Mouse (Mus musculus) bone marrow macrophage, adult 2 months (primary cell): ENCODE data around the gene Myoz1. TPM values are rescaled to one million over a fixed set of nuclear protein-coding genes. Genes with fewer than 3 reads are reported as not detected.

Source experiments
- H3K27ac ChIP-seq: 2 replicates; pipeline ENCODE4 v1.5.1; 2012; ENCODE audit warnings: low read depth, low read length; ENCODE audit not compliant: insufficient read depth
- H3K4me1 ChIP-seq: 2 replicates; pipeline ENCODE4 v1.6.1; 2012; ENCODE audit warnings: low read length; ENCODE audit not compliant: control insufficient read depth, insufficient read depth
- H3K4me3 ChIP-seq: 2 replicates; pipeline ENCODE4 v1.5.1; 2012; ENCODE audit warnings: mild to moderate bottlenecking, low read length, moderate library complexity; ENCODE audit not compliant: insufficient read depth
- CTCF ChIP-seq: IDR thresholded peaks from 2 replicates; pipeline ENCODE4 v1.5.1; 2012; ENCODE audit warnings: low read depth, mild to moderate bottlenecking, low read length, moderate library complexity
- POLR2A ChIP-seq: IDR thresholded peaks from 2 replicates; pipeline ENCODE4 v1.6.1; 2012; ENCODE audit warnings: mild to moderate bottlenecking, low read depth, low read length, borderline replicate concordance
- polyA plus RNA-seq: library from polyadenylated mRNA; stranded (reverse); fragments of >200 nt; gene quantifications from 2 replicates; pipeline ENCODE4 v1.2.4, GENCODE M21; 2012; ENCODE audit not compliant: missing spikeins, insufficient read depth, insufficient read length

Gene Myoz1
- polyA plus RNA-seq, 1 experiment, result 5.1 TPM

DNA sequence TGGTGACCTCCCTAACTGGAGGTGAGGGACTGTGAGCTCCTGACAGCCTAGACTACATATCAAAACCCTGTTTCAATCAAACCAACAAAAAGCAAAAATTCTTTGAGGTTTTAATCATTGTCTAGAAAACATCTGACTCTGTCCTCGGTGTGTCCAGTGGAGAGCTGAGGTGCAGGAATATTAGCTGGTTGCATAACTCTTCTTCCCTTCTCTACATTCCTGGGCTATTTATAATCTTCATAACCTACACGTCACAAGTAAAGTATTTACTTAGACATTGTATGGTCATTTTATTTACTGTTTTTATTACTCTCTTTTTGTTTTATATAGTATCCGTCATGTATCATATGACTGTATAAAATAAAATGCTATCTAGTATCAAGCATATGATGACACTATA is 46.8 kb downstream of the Myoz1 start:
- peaks cover 9% of the 10 kb centered on the region for H3K4me1 ChIP-seq
- H3K27ac ChIP-seq, result no peak overlapping the region
- no peak for TF ChIP-seq CTCF
- no peak overlapping the region for H3K4me3 ChIP-seq

DNA sequence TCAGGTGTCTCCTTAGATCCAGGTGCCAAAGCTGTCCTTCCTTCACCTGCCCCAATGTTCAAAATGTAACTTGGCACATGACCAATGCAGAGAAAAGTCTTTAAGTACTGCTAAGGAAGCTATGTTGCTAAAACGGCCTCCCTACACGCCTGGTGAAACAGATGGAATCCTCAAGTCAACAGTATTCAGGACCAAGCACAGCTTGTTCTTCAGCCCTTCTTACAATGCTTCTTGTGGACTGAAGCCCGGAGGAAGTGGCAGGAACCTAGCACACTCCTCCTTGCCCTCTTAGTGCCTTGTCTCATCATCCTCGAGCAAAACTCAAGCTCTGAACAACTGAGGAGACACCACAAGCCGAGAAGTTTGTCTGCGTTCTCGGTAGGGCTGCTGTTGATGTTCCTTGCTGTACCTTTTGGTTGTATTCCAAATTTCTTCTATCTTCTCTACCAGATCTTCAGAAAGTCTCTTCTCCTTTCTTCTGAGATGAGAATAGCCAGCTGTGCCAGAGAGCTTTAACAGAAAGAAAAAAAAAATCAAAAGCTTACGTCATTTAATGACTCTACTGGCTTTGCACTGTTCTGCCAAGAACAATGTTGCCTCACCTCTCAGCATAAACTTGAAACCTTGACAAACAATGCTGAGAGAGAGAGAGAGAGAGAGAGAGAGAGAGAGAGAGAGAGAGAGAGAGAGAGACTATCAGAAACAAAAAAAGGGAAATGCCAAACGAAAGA is 48.8 kb downstream of the Myoz1 start:
- TF ChIP-seq POLR2A (no peak), CTCF (no peak)
- H3K4me1 ChIP-seq, result peaks cover 9% of the 10 kb centered on the region
- no peak overlapping the region for H3K4me3 ChIP-seq
- H3K27ac ChIP-seq, result no peak overlapping the region

DNA sequence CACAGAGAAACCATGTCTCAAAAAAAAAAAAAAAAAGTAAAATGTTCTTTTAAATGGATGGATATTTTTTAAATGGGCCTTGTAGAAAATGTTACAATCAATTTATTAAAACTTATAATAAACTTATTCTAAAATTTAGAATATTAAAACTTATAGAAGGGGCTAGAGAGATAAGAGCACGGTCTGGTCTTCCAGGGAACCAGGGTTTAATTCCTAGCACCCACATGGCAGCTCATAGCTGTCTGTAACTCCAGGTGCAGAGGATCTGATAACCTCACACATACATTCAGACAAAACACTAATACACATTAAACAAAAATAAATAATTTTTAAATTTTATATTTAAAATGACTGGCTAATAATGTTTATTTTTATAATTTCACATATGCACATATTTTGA is 55.1 kb downstream of the Myoz1 start:
- Histone ChIP-seq H3K4me1 (no peaks in the 10 kb centered on the region), H3K4me3 (no peak overlapping the region)
- TF ChIP-seq POLR2A, result no peak
- TF ChIP-seq CTCF, result no peak

DNA sequence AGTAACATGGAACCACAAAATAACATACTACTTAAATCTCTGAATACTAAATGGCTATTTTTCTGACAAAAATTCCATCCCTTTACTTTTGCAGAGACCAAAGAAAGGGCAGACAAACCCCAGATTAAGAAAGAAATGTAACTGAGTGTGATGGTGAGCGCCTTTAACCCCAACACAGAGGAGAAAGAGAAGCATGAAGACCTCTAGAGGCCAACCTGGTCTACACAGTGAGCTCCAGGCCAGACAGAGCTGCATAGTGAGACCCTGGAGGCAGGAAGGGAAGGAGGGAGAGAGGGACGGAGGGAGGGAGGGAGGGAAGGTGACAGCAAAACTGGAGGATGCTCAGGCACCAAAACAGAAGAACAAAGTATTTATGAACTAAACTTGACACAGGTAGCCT is 56.1 kb downstream of the Myoz1 start:
- H3K4me1 ChIP-seq, result no peaks in the 10 kb centered on the region
- TF ChIP-seq POLR2A (no peak), CTCF (no peak)
- no peak overlapping the region for H3K4me3 ChIP-seq
- no peak overlapping the region for H3K27ac ChIP-seq

More for the DNA sequence above, 55.1 kb downstream of the Myoz1 start:
- no peak overlapping the region for H3K27ac ChIP-seq

DNA sequence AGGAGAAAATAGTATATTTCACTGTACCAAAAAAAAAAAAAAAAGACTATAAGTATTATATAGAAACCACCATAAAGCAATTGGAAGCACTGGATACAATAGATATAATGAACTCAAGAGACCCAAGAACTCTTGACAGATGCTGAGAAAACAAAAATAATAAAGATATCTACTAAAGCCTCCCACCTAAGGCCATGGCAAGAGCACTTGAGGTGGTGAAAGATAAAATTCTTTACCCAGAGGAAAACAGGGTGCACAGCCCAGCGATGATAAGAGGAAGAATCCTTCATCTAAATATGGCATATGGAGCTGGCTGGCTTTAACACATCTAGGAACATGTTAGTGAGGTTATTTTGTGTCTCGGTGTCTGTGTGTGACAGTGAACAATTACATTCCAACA is 56.8 kb downstream of the Myoz1 start:
- Histone ChIP-seq H3K4me1 (no peaks in the 10 kb centered on the region), H3K4me3 (no peak overlapping the region), H3K27ac (no peak overlapping the region)
- no peak for TF ChIP-seq POLR2A
- TF ChIP-seq CTCF, result no peak

Other genes with a start within 250 kb of the Myoz1 start
- not detected in 2 replicates for gene Cfap70, start 204.3 kb downstream of the Myoz1 start, polyA plus RNA-seq
- 140 and 141 TPM in 2 replicates for gene Anxa7, start 176.4 kb downstream of the Myoz1 start, polyA plus RNA-seq
- 1.9 and 2.4 TPM in 2 replicates for gene Mss51, start 159.6 kb downstream of the Myoz1 start, polyA plus RNA-seq
- 52.1 and 56.8 TPM in 2 replicates for gene Ppp3cb, start 110.0 kb downstream of the Myoz1 start, polyA plus RNA-seq
- gene Usp54, start 15.5 kb downstream of the Myoz1 start, polyA plus RNA-seq, result 2.9 and 3.4 TPM in 2 replicates
- gene Synpo2l, start 11.8 kb upstream of the Myoz1 start, polyA plus RNA-seq, result not detected in 2 replicates
- 64.1 and 73.0 TPM in 2 replicates for gene Sec24c, start 17.8 kb upstream of the Myoz1 start, polyA plus RNA-seq
- 18.5 and 19.0 TPM in 2 replicates for gene Fut11, start 38.4 kb upstream of the Myoz1 start, polyA plus RNA-seq
- gene Chchd1, start 46.5 kb upstream of the Myoz1 start, polyA plus RNA-seq, result 70.7 and 91.5 TPM in 2 replicates
- 85.9 and 94.2 TPM in 2 replicates for gene Zswim8, start 51.0 kb upstream of the Myoz1 start, polyA plus RNA-seq
- 60.1 and 63.9 TPM in 2 replicates for gene Ndst2, start 78.0 kb upstream of the Myoz1 start, polyA plus RNA-seq
- gene Camk2g, start 137.5 kb upstream of the Myoz1 start, polyA plus RNA-seq, result 18.2 and 24.6 TPM in 2 replicates
- 16.7 and 18.6 TPM in 2 replicates for gene Plau, start 180.1 kb upstream of the Myoz1 start, polyA plus RNA-seq